Mouse (Mus musculus) liver, postnatal 0 days (tissue): ENCODE data around the gene Ago1. TPM values are rescaled to one million over a fixed set of nuclear protein-coding genes. Genes with fewer than 3 reads are reported as not detected.

Experiments
- ATAC-seq: fragments of 200-750 bp; cut with Nextera tagmentation; 2 replicates; pipeline ENCODE4 v1.8.0; 2017; ENCODE audit warnings: mild to moderate bottlenecking, moderate library complexity
- DNase-seq: peaks from one replicate; pipeline ENCODE4 v3.0.0-alpha.2; 2016
- H3K27ac ChIP-seq: fragments of 300-500 bp; sonication (generic); 2 replicates; pipeline ENCODE4 v1.5.1; 2014; ENCODE audit warnings: antibody characterized with exemption, moderate library complexity, mild to moderate bottlenecking, low read depth
- H3K27me3 ChIP-seq: fragments of 300-500 bp; sonication (generic); 2 replicates; pipeline ENCODE4 v1.6.1; 2014; ENCODE audit warnings: low read length, control low read depth, mixed read lengths; ENCODE audit not compliant: insufficient read depth
- H3K36me3 ChIP-seq: fragments of 300-500 bp; sonication (generic); replicated peaks from 2 replicates; pipeline ENCODE4 v1.6.1; 2014; ENCODE audit warnings: mild to moderate bottlenecking, control low read depth, low read length, moderate library complexity, mixed read lengths; ENCODE audit not compliant: insufficient read depth
- H3K4me1 ChIP-seq: fragments of 300-500 bp; sonication (generic); 2 replicates; pipeline ENCODE4 v1.6.1; 2014; ENCODE audit warnings: antibody characterized with exemption, mild to moderate bottlenecking, control low read depth; ENCODE audit not compliant: insufficient read depth
- H3K4me2 ChIP-seq: fragments of 300-500 bp; sonication (generic); 2 replicates; pipeline ENCODE4 v1.6.1; 2014; ENCODE audit warnings: low read depth, mild to moderate bottlenecking, low read length, moderate library complexity, mixed read lengths
- H3K4me3 ChIP-seq: fragments of 300-500 bp; sonication (generic); 2 replicates; pipeline ENCODE4 v1.5.1; 2014; ENCODE audit warnings: low read depth, low read length
- H3K9ac ChIP-seq: fragments of 300-500 bp; sonication (generic); replicated peaks from 2 replicates; pipeline ENCODE4 v1.6.1; 2014; ENCODE audit warnings: mild to moderate bottlenecking, moderate library complexity
- H3K9me3 ChIP-seq: fragments of 300-500 bp; sonication (generic); 2 replicates; pipeline ENCODE4 v1.6.1; 2016; ENCODE audit warnings: mild to moderate bottlenecking, control low read depth, low read length, mixed read lengths
- CTCF ChIP-seq: sonication (generic); IDR thresholded peaks from 2 replicates; pipeline ENCODE4 v1.5.1; 2016; ENCODE audit warnings: antibody characterized with exemption, low read depth
- EP300 ChIP-seq: IDR thresholded peaks from 2 replicates; pipeline ENCODE4 v1.6.1; 2016; ENCODE audit warnings: antibody characterized with exemption, low read depth, mild to moderate bottlenecking
- WGBS: fragments of 180-500 bp; shearing (Covaris S2); extraction: QIAGEN DNeasy Blood & Tissue Kit; methylation state at CpG from one replicate; pipeline ENCODE4 v1.1.7; 2014; ENCODE audit not compliant: insufficient replicate concordance; 5-methylcytosine and 5-hydroxymethylcytosine counted together
- polyA plus RNA-seq: library from polyadenylated mRNA; unstranded; fragments of >200 nt; fragmentation: Nextera tagmentation; extraction: Ambion mirVana; gene quantifications from 2 replicates; pipeline ENCODE4 v1.2.1, GENCODE M21; 2015

The Ago1 gene
- polyA plus RNA-seq, 1 experiment from 2014 or later, result 0.97 TPM

DNA sequence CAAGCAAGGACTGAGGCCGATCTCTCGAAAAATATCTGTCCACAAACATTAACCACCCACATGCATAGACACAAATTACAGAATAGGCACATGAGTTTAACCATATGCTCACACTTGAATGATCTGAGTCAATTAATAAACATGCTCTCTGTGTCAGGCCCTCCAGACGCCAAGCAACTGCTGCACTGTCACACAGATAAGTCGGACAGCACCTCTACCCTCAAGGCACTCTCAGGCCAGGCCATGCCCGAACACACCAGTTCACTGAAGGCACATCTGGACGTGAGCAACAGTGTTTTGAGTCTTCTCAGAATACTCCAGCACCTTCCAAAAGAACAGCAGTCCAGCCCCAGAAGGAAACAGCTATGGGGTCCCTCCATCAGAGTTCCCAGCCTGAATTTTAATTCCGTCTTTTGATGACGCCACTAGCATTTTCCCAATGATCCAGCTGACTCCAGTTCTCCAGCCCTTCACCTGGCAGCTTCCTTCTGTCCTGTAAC is 2.1 kb downstream of the Ago1 start:
- Histone ChIP-seq H3K9me3 (no peaks in the 10 kb centered on the region), H3K9ac (no peak overlapping the region), H3K36me3 (no peaks in the 10 kb centered on the region), H3K27me3 (no peaks in the 10 kb centered on the region), H3K4me3 (no peak overlapping the region), H3K4me1 (peaks cover 21% of the 10 kb centered on the region), H3K27ac (no peak overlapping the region), H3K4me2 (0 out of 2 replicates have a peak overlapping the region, but pooled peaks have one; percentile 2)
- DNase-seq, result no peak
- no peak for TF ChIP-seq EP300
- TF ChIP-seq CTCF, result no peak
- ATAC-seq, result no peak
- WGBS, result 49% methylated on average over 8 of the region's 8 CpGs

DNA sequence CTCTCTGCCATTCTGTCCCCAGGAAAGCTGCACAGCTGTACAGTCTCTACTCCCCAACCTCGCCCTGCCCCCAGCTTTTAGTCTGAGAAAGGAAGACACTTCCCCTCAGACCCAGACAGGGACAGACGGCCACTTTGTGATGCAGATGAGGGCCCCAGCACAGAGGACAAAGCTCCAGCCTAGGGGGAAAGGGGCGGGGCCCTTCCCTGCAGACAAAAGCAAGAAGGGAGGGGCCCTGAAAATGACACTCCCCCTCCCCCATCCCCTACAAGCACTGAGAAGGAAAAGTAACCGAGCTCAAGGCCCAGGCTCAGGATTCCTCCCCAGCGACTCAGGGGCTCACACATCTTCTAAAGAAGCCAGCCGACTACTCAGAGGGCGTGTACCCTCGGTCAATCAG is 2.5 kb downstream of the Ago1 start:
- H3K4me1 ChIP-seq, result peaks cover 21% of the 10 kb centered on the region

DNA sequence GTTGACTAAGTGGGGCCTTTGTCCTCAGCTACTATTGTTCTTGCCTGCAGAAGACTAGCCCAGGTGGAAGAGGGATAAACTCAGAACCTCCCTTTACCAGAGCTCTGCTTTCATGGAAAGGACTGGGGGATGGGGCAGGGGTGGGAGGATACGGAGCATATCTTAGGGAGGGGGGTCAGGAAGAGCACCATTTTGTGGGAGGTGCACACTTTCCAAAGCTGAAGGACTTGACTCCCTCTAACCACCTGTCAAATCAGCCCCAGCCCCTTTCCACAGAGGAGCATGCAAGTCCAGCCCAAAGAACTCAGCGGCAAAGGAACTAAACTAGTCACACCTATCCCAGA is 3.5 kb downstream of the Ago1 start:
- no peak overlapping the region for H3K27ac ChIP-seq
- no peak overlapping the region for H3K4me3 ChIP-seq
- no peak overlapping the region for H3K9ac ChIP-seq
- H3K27me3 ChIP-seq, result no peaks in the 10 kb centered on the region
- H3K4me1 ChIP-seq, result peaks cover 21% of the 10 kb centered on the region
- WGBS, result 34% methylated on average over 2 of the region's 2 CpGs
- H3K36me3 ChIP-seq, result 0 out of 2 replicates have a peak, but pooled peaks cover 2% of the 10 kb centered on the region
- ATAC-seq, result no peak
- TF ChIP-seq CTCF (no peak), EP300 (no peak)
- no peak overlapping the region for H3K4me2 ChIP-seq
- DNase-seq, result no peak
- H3K9me3 ChIP-seq, result no peaks in the 10 kb centered on the region

More for the DNA sequence above, 2.5 kb downstream of the Ago1 start:
- Histone ChIP-seq H3K27ac (no peak overlapping the region), H3K9me3 (no peaks in the 10 kb centered on the region), H3K4me3 (no peak overlapping the region), H3K36me3 (no peaks in the 10 kb centered on the region), H3K4me2 (0 out of 2 replicates have a peak overlapping the region, but pooled peaks have one; percentile 2), H3K9ac (no peak overlapping the region), H3K27me3 (no peaks in the 10 kb centered on the region)
- TF ChIP-seq EP300 (no peak), CTCF (no peak)
- 20% methylated on average over 8 of the region's 8 CpGs for WGBS
- DNase-seq, result peak; percentile 27
- ATAC-seq, result no peak

DNA sequence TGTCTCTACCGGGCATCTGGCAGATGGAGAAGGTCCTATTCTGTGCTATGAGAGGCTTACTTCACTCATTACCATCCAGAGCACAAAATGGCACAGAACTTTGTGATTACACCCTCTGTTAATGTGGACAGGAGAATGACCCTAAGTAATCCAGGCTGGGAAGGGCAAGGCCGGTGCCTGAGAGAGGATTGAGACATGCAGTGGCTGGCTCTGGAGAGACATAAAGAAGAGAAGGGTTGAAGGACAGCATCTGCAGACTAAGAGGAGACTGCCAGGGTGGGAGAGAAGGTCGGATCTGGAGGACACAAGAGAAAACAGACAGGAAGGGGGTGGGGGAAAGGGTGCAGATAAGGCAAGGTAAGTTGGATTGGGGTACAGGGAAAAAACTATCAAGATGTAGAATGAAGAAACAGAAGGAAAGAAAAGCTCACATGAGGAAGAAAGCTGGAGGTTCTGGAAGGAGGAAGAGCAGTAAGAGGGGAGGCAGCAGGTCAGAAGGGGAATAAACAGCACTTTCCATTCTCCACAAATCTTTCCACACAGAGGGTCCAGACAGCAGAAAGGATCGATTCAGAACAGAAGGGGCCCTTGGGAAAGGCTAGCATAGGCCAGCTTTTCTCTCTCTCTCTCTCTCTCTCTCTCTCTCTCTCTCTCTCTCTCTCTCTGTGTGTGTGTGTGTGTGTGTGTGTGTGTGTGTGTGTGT is 4.0 kb downstream of the Ago1 start:
- H3K4me2 ChIP-seq, result no peak overlapping the region
- H3K36me3 ChIP-seq, result 0 out of 2 replicates have a peak, but pooled peaks cover 6% of the 10 kb centered on the region
- H3K9ac ChIP-seq, result no peak overlapping the region
- DNase-seq, result no peak
- no peak overlapping the region for H3K4me3 ChIP-seq
- no peaks in the 10 kb centered on the region for H3K27me3 ChIP-seq
- H3K9me3 ChIP-seq, result no peaks in the 10 kb centered on the region
- H3K27ac ChIP-seq, result no peak overlapping the region
- TF ChIP-seq CTCF (no peak), EP300 (no peak)
- 33% methylated on average over 4 of the region's 4 CpGs for WGBS
- H3K4me1 ChIP-seq, result peaks cover 21% of the 10 kb centered on the region
- ATAC-seq, result no peak

DNA sequence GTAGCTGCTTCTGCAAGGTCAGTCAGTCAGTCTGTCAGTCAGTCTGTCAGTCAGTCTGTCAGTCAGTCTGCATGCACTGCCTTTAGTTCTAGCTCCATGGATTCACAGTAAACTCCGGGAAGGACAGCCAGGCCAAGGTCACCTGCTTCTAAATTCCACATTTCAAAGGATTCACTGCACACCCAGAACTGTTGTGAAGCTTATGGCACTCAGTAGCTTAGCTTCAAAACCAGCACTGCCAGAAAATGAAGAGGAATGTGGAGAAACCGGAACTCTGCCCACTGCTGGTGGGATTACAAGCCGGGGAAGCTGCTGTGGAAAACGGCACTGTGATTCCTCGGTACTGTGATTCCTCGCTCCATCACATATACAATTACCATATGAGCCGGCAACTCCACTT is 12.9 kb downstream of the Ago1 start:
- no peak overlapping the region for H3K27ac ChIP-seq
- peaks cover 43% of the 10 kb centered on the region for H3K36me3 ChIP-seq
- H3K9me3 ChIP-seq, result no peaks in the 10 kb centered on the region
- no peak overlapping the region for H3K4me2 ChIP-seq
- H3K27me3 ChIP-seq, result no peaks in the 10 kb centered on the region
- no peak overlapping the region for H3K9ac ChIP-seq
- WGBS, result 84% methylated on average over 7 of the region's 7 CpGs
- DNase-seq, result no peak
- no peak for ATAC-seq
- TF ChIP-seq CTCF (no peak), EP300 (no peak)
- H3K4me1 ChIP-seq, result no peaks in the 10 kb centered on the region
- no peak overlapping the region for H3K4me3 ChIP-seq

DNA sequence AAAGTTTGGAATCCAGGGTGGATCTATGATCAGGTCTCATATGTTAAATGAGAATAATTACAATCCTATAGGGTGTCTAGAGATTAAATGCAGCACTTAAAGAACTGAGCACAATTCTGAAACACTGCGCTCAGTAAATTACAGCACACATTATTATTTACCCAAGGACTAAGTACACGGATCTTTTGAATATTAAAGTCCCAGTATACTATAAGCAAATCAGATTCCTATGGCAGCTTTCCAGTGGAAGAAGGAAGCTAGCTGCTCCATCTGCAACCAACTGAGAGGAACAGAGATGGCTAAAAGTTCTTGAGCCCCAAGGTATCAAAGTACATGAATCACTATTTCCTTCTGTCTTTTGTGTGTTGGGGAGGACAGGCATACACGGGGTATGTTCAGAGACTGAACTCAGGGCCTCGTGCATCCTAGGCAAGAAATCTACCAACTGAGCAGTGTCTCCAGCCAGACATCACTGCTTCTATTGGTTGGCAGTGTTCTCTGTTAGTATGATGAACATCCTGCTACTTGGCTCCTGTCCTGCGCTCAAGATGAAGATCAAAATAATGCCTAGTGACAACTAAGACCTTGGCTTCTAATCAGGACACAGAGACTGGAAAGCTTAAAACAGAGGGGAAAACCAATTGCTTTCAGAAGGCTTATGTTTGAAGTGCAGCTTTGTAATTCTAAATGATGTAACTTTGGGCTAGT is 13.7 kb downstream of the Ago1 start:
- Histone ChIP-seq H3K4me3 (no peak overlapping the region), H3K27me3 (no peaks in the 10 kb centered on the region), H3K4me1 (no peaks in the 10 kb centered on the region), H3K27ac (no peak overlapping the region), H3K9me3 (no peaks in the 10 kb centered on the region), H3K4me2 (no peak overlapping the region), H3K36me3 (peaks cover 40% of the 10 kb centered on the region), H3K9ac (no peak overlapping the region)
- TF ChIP-seq CTCF, result no peak
- TF ChIP-seq EP300, result no peak
- ATAC-seq, result no peak
- 84% methylated on average over 5 of the region's 5 CpGs for WGBS
- no peak for DNase-seq
